Mouse (Mus musculus): ENCODE measurements around the gene Lipt2.

DNA sequence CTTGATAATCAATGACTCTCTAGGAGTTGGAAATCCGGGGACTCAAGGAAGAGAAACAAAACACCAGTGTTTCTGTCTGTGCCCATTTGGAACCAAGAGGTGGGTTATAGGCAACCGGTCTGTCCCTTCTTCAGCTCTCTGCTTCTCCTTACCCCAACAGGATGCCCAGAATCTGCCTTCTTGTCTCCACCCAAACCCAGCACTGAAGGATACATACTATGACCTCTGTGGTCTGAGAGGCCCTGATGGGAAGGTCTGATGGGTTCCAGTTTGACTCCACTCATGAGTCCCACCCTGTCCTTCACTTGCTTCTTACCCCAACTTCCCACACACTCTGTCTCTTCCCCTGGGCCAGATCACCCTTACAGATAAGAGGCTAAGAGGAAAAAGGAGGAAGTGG is 22.1 kb downstream of the Lipt2 start:
- no peak for TF ChIP-seq CTCF (IDR thresholded peaks at IDR 0.05; ENCODE audit: borderline replicate concordance, insufficient read depth, low read length)
- TF ChIP-seq POLR2A (IDR thresholded peaks at IDR 0.05; ENCODE audit: low read depth, low read length): no peak
